Mouse (Mus musculus) urinary bladder, adult 18-20 months (tissue): ENCODE measurements at regions not wholly inside any gene's neighbourhood (a gene's known extent, or its start where the extent isn't known, plus 50 kb on each side); places are given as distances from the start of the nearest gene placed in this dataset.
"Not testable (repeated sequence)": the region's sequence is repeated elsewhere in the genome, so short reads cannot be mapped to it uniquely, and the experiment has no call there.

Experiments used
- DNase-seq, 2 experiments: peaks; one replicate each; pipeline ENCODE4 v3.0.0; 2022; ENCODE audit warnings: low spot score in 2 of 2, mixed read lengths in 2 of 2

DNA sequence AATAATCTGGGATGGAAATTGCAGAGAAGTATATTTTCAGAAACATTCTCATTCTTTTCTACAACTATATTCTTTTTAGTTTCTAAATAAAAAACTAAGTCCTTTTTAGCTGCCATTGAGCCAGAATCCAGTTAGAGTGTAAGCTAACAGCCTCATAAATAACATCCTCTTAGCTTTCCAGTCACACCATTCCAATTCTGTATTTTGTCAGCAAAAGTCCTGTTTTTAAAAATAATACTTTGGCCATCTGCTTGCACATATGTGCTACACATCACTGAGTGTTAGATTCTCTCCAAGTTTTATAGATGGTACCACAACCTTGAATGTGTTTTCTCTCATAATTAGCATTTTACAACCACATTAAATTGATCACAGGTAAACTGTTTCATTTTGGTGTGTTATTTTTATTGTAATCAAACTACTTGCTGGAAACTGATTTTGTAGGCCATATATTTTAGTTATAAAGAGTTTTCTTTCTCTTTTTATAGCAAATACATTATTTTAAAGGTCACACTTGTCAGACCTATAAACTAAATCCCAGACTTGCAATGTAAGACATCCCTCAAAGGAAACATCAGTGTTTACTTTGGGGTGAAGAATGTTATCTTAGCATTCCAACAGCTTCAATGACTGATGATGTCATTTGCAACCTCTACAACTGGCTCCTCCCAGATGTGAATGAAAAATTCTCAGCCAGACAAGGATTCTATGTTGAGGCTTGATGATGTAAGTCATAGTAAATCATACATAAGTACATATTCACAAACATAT lies 1878.9 kb upstream of the Flrt2 start:
- no peak for DNase-seq

DNA sequence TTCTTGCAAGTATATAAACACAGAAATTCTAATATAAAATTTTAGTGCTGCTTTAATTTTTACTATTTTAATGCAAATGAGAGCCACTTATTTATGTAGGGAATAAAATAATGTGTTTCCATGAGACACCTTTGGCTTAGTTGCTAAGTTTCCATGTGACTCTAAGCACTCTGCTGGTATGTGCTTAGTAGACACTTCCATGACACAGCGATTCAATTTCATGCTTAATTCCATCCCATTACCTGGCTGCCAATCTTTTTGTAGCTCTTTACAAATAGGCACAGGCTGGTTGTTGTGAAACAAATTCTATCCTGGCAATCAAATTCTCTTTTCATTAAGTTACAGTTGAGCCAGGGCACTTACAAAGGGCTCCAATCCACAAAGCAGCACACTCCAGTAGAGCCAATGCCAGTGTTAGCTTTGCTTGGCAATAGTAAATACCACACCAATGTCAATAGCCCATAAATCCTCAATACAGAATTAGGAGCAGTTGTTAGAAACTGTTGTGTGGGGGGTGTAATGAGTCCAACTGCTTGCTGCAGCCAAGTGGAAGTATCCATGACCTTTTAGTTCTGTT lies 1841.0 kb upstream of the Flrt2 start:
- no peak for DNase-seq

DNA sequence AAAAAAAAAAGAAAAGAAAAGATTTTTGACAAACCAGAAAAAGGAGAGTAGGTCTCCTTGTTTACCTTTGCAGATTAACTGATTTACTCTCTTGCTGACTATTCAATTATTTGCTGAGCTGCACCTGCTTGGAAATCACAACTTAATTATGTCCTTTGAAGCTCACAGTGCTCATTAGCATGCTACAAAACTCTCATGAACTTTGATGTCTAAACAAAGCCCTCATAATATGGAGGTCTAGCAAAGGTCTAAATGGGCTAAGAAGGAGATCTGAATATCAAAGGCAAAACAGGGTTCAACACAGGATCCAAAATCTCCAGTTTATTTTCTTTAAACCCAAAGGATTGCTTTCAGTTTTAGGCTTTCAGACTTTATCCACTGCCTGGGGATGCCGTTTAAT lies 1840.4 kb upstream of the Flrt2 start:
- DNase-seq, result no peak

DNA sequence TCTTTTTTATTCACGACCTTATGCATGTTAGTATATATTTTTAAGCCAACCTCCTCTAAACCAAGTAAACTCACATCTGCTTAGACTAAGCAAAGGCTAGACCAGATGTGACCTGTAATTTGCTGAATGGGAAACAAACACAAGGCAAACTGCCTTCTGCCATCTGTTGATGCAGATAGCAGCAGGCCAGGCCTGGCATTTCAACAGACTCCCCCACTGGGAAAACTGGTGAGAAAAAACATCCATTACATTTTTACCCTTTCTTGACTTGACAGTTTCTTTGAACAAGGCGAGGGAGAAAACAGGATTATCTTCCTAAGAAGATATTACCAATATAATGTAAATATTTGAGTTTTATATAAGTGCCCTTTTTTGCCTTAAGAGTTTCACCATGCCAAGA lies 1806.1 kb upstream of the Flrt2 start:
- DNase-seq, result no peak

DNA sequence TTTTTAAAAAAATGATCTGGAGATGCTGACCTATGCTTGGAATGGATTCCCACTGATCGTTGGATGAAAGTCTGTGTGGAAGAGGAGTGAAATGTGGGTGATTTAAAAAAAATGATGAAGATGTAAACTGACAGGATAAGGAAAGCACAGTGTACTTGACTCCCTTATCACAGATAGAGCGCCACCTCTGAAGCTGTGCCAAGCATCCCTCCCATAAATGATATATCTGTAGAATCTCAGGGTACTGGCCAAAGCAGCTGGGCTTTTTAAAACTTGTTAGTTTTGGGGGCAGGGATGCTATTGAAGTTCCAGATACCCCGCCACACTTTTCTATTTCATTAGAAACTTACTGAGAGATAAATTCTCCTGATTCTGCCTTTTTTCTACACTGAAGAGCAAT lies 1801.9 kb upstream of the Flrt2 start:
- no peak for DNase-seq

DNA sequence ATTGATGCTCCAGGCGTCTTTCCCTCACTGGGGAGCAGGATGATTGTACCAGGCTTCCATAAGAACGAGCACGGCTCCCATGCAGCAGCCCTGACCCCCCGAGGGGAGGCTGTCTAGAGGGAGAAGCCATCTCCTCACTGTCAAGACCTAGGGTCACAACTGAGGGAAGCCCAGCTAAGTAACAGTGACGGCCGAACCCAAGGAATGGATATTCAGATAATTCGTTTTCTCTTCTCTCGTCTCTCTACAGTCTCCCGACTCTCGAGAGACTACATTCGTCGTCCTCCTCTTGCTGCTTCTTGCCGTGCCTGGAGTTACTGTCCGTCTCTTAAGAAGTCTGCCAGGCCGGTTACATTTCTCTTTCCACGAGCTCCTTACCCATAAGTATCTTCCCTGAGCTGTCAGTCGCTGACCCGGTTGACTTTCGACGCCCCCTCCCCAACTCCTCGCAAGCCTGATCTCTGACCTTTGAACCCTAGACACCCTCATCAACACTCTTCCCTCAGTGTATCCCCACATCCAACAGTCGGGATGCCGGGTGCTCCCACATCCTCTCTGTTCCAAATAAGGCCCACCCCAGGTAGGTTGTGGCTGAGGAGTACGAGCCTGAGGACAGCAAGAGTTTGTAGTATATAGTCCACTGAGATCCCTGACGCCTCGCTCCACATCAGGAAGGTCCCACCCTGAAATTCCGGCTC lies 1763.3 kb upstream of the Flrt2 start:
- not testable (repeated sequence) for DNase-seq

DNA sequence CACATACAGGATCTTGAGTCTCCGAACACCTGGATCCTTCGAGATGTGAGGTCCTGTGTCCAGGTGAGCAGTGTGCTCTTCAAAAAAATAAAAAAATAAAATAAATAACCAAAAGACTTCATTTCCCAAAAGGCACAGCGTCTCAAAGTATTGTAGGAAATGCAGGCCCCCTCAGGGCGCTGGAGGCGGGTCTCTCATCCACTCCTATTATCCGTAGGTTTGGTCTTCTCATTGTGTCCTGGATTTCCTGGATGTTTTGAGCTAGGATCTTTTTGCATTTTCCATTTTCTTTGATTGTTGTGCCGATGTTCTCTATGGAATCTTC lies 1762.8 kb upstream of the Flrt2 start:
- DNase-seq, result not testable (repeated sequence)

DNA sequence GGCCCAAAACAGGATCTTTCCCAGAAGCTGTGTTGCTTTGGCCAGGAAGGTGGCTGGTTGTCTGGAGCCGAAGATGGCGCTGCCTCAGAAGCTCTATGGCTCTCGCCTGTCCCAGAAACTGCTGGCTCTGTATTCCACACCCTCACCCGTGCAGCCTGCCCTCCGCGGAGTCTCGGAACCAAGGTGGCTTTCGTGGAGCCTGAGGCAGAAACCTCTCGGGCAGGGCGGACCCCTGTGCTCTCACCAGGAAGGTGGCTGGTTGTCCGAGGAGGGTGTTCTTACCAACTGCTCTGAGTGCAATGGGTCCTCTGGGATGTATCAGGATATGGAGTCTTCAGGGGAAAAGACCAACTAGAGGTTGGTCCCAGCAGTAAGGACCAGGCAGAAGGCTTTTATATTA lies 1761.8 kb upstream of the Flrt2 start:
- not testable (repeated sequence) for DNase-seq

DNA sequence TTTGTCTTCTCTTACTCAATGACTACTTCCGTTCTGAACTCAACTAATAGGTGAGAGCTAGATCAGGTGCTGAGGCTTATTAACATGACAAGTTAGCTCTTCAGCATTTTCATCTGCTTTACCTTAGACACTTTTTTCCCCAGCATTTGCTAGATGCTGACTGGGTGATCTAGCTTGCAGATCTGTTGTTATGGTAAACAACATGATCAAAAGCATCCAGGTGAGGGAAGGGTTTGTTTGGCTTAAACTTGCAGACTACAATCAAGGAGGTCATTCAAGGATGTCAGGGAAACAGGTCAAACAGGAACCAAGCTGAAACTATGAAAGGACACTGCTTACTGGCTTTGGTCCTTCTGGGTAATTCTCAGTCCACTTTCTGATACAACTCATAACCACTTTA lies 1731.2 kb upstream of the Flrt2 start:
- no peak for DNase-seq

DNA sequence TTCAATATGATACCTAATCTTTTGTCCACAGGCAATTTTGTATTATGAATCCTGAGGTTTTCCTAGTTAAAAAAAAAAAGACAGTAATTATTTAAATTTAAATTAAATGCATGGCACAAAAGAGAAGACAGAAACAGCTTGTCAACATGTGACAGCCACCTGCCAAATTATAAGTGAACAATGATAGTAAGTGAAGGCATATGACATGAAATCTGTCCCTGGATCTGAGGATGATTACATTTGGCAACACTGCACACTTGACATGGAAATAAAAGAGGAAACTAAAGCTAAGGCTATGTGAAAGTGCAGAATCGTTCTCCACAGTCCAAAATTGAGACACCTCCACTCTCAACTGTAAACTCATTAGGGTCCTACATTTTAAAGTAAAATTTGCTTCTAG lies 1710.7 kb upstream of the Flrt2 start:
- DNase-seq, result no peak

DNA sequence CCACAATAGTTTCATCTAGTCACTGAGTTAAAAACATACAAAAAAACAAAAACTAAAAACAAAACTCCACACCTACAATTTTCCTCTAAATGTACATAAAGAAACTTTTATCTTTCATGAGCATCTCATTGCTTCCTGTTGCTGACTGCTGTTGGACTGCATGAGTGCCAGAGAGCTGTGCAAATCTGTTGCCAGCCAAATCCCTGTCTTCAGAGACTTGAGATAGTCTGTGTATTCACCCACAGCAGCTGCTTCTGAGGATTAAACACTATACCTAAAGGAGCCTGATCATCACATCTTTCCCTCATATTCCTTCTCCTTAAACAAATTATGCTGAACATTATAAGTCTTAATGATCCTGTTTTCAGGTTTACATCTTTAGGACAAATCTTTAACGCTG lies 1700.5 kb upstream of the Flrt2 start:
- no peak for DNase-seq

DNA sequence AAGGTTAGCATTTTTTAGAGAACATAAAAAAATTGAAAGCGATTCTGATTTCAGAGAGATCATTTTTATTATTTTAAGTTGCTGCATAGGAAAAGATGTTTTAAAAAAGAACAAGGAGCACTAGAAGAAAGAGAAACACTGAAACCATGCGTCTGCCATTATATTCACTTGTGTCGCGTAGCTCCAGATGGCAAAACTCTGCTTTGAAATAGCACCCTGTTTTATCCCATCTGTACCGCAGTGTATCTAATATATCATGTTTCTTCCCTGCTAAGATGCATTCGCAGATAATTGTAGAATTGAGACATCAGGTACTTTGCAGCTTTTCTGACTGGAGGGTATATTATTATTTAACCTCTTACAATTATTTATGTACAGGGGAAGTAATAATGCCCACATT lies 1698.2 kb upstream of the Flrt2 start:
- DNase-seq, result no peak

DNA sequence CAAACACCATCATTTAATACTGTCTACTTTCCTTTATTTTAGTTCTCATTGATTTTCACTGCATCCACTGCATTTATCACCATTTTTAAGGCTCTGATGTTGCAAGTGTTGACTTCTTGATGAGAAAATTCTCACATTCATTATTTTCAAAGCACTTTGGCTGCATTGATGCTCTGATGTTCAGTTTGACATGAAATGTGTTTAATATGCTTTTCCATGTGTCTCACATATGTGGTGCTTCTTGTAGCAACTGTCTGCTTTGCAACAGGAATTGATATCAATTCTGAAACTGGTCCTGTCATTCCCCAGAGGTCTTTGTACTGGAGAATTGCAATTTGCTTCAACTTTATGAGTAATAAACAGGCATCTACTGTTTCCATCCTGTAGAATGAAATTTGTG lies 1676.1 kb upstream of the Flrt2 start:
- DNase-seq, result no peak

DNA sequence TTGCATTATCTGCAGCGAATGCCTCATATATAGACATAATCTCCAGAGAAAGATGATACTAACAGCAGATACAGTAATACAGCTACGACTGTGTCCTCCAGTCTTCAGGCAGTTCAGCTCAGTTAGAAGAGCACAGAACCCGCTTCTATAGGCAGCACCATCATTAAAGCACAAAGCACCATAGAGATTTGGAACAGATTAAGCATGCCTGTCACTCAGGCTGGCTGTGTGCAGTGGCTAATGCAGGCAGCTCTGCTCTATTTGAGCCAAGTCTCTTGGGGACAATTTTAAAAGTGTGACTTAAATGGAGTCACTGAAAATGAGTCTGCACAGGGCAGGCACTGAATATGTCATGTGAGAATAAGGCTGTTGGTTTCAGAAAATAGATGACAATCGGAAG lies 1660.7 kb upstream of the Flrt2 start:
- DNase-seq, result no peak

DNA sequence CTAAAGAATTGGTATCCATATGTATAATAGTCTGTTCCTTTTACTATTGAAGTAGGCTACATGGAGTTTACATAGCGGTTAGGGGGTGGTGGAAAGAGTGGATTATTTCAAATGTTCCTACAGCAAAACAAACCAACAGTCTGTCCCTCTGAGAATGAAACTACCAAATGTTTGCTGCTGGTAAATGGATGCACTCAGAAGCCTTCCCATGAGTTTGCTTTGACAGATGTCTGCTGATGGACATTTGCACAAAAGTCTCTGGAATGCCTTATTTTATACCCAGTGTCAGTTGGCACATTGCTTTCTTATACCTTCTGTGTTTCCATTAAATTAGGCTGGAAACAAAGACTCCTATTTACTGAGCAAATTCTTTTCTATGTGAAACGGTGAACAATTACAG lies 1644.1 kb upstream of the Flrt2 start:
- DNase-seq, result no peak

DNA sequence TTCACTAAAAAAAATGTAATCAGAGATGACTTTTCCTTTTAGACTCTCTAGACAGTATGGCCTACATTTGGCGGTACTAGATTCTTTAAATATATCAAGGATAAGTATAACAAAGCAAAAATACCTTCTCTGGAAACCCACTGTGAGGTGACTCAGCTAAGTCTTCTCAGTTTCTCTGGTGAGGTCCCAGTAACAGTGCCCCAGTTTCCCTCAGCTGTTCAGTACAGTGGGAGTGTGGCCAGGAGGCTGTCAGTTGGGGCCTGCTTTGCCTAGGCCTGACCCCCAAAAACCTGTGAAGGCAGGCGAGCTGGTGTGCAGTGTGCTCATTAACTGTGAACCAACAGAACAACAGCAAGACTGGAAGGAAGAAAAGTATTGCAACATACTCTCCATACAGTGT lies 1634.3 kb upstream of the Flrt2 start:
- no peak for DNase-seq

DNA sequence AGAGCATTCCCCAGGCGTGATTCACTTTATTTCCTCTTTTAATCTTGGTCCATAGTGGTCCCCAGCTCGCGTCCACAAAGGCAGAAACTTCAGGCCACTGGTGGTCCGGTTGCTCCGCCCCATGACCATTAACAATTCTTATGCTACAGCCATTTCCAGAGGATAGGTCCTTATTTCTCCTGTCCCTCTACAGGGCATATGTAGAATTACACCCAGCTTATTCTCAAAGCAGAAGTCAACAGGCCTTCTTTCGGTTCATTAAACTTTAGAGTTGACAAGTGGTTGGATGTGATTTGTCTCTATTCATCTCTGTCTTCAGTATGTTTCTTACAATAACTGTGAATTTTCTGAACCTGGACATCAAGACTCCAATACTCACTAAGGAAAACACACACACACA lies 1632.4 kb upstream of the Flrt2 start:
- DNase-seq, result no peak

DNA sequence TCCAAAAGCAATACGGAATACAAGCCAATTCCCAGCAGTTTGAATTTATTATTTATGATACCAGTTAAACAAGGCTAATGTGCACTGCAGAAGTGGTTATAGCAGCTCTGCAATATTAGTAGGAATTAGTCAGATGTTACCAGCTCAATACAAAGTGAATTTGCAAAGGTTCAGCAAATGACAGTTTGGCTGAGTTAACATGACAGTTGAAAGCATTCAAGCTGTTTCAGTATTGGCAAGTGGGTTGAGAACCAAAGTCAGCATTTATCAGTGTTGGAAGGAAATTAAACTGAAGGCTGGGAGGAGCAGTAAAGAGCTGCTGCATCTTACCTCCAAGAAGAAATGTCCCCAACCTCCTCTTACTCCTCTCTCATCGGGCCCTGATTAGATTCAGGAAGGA lies 1631.7 kb upstream of the Flrt2 start:
- no peak for DNase-seq

DNA sequence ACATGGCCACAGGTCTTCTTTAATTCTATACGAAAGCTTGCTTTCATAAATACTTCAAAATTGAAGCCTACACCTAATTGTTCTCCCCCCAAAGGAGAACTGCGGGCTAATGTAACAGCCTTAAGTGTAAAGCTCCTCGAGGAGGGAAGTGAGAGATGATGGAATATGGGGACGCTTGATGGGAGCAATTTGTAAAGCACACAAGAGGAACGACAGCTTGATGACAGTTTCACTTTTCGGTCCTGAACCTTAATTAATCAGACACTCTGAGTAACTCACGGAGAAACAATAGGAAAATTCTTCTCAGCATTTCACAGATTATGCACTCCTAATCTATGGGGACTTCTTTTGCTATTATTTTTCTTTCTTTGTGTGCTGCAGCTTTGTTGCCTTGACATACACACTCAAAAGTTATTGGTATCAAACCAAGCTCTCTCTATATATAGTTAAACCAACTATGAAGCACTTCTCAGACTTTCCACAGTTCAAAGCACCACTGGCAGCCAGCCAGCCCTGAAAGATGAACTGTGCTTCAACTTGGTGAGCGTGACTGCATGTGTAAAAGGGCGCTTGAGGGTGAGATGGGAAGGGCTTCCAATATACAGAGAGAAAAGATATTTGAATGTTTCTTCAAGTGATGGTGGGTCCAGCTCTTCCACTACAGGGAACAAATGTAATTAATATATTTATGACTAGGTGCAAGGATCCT lies 1625.4 kb upstream of the Flrt2 start:
- no peak for DNase-seq

DNA sequence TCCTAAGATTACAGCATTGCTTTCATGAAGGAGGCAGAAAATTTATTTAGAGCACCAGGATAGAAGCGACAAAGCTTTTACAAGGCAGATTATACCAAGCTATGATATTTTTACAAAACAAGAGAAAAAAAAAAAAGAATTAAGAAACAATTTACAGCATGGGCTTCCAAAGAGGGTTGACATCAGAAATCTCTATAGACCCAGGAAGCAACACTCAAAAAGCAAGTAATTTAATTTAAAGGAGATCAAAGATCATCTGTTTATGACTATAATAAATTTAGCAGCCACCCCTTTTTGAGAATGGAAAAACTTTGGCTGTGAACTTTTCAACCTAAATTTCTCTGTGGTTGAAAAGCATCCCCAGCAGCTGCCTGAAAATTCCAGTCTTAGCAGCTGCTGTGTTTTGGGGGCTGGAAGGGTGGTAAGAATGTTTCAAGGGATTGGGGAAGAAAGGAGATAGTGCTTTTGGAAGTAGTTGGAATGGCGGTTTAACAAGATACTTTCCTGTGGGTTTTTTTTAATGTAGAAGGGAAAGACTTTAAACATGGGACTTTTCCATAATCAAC lies 1621.0 kb upstream of the Flrt2 start:
- DNase-seq, result no peak

DNA sequence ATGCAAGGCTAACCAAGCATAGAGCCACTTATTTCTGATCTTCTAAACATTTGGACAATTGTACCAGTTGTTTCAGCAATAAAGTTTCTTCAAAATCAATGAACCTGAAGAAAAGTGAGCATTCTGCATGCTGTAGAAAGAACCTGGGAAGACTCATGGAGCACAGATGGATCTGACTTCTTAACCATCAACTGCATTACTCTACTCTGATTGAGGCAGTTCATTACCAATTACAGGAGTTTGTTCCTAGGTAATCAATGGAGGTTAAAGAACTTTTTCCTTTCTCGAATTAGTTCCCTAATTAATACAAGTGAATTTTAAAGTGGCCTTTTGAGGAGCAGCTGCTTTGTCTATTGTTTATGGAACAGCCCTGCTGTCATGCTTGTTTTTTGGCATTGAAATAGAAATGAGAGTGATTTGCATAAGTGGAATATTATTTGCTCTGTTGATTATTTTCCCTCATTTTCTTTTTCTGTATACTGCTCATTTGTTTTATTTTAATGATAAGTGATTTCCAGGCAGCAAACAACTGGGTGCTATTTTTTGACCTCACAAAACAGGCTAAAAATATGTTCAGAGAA lies 1586.4 kb upstream of the Flrt2 start:
- no peak for DNase-seq

DNA sequence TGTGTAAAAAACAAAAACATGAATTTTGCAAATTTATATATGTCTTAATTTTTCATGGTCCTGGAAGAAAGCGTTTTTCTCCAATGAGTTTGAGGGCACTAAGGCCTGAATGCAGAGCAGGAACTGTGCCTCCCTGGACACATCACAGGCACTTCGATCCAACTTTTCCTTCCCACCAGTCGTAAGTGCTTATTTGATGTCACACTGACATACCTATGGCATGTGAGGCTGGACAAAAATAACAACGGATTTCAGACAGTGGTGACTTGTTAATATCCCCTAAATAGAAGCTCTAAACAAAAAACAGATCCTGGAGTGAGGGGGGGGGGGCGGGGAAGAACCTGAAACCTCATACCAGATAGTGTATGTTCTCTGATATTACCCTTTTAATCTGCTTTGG lies 1541.9 kb upstream of the Flrt2 start:
- no peak for DNase-seq
